Mouse (Mus musculus) lung, embryonic 14.5 days (tissue): Measurements from ENCODE around the gene Nck2. TPM values are rescaled to one million over a fixed set of nuclear protein-coding genes. Genes with fewer than 3 reads are reported as not detected.

Source experiments
- ATAC-seq: fragments of 200-750 bp; cut with Nextera tagmentation; 2 replicates; pipeline ENCODE4 v1.8.0; 2017; ENCODE audit warnings: mild to moderate bottlenecking, moderate TSS enrichment, moderate library complexity; ENCODE audit not compliant: insufficient read depth
- DNase-seq: peaks from one replicate; pipeline ENCODE4 v3.0.0-alpha.2; 2015
- H3K27ac ChIP-seq: fragments of 300-500 bp; sonication (generic); 2 replicates; pipeline ENCODE4 v1.5.1; 2014; ENCODE audit warnings: low read depth, mild to moderate bottlenecking, moderate library complexity
- H3K27me3 ChIP-seq: fragments of 300-500 bp; sonication (generic); 2 replicates; pipeline ENCODE4 v1.6.1; 2014; ENCODE audit warnings: low read length, control low read depth; ENCODE audit not compliant: insufficient read depth
- H3K36me3 ChIP-seq: fragments of 300-500 bp; sonication (generic); 2 replicates; pipeline ENCODE4 v1.6.1; 2014; ENCODE audit warnings: control low read depth; ENCODE audit not compliant: insufficient read depth
- H3K4me1 ChIP-seq: fragments of 300-500 bp; sonication (generic); 2 replicates; pipeline ENCODE4 v1.6.1; 2014; ENCODE audit warnings: antibody characterized with exemption, control low read depth; ENCODE audit not compliant: insufficient read depth
- H3K4me2 ChIP-seq: fragments of 300-500 bp; sonication (generic); 2 replicates; pipeline ENCODE4 v1.6.1; 2014; ENCODE audit warnings: mild to moderate bottlenecking
- H3K4me3 ChIP-seq: fragments of 300-500 bp; sonication (generic); 2 replicates; pipeline ENCODE4 v1.5.1; 2014; ENCODE audit warnings: low read depth, low read length
- H3K9ac ChIP-seq: fragments of 300-500 bp; sonication (generic); 2 replicates; pipeline ENCODE4 v1.6.1; 2014
- H3K9me3 ChIP-seq: fragments of 300-500 bp; sonication (generic); 2 replicates; pipeline ENCODE4 v1.6.1; 2016; ENCODE audit warnings: low read depth, low read length, control low read depth
- CTCF ChIP-seq: IDR thresholded peaks from 2 replicates; pipeline ENCODE4 v1.5.1; 2016; ENCODE audit warnings: antibody characterized with exemption, low read depth
- WGBS: fragments of 180-500 bp; shearing (Covaris S2); extraction: QIAGEN DNeasy Blood & Tissue Kit; methylation state at CpG from one replicate; pipeline ENCODE4 v1.1.7; 2014; 5-methylcytosine and 5-hydroxymethylcytosine counted together
- polyA plus RNA-seq: library from polyadenylated mRNA; unstranded; fragments of >200 nt; fragmentation: Nextera tagmentation; extraction: Ambion mirVana; gene quantifications from 2 replicates; pipeline ENCODE4 v1.2.1, GENCODE M21; 2014

The Nck2 gene
- polyA plus RNA-seq, 1 experiment from 2014 or later, result 59.1 TPM

DNA sequence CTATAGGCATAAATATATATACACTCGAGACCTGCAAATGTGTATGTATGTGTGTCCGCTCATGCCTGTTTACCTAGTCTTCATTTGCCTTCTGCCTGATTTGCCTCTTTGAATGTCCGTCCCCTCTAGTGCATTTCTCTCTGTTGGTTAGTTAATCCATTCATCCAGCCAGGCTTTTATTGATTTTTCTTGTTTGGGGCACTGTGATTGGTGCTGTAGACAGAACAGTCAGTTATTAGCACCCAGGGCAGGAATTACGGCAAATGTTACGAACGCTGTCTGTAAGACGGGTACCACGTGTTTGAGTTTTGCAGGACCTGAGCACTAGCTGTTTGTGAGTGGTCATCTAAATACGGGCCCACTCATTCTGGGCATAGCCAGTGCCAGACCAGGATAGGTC is 40.8 kb downstream of the Nck2 start:
- 85% methylated on average over 9 of the region's 9 CpGs for WGBS
- no peaks in the 10 kb centered on the region for H3K36me3 ChIP-seq
- H3K27ac ChIP-seq, result no peak overlapping the region
- TF ChIP-seq CTCF, result no peak
- ATAC-seq, result no peak
- H3K9ac ChIP-seq, result no peak overlapping the region
- H3K4me1 ChIP-seq, result peaks cover 17% of the 10 kb centered on the region
- H3K27me3 ChIP-seq, result no peaks in the 10 kb centered on the region
- no peak for DNase-seq
- no peaks in the 10 kb centered on the region for H3K9me3 ChIP-seq
- H3K4me3 ChIP-seq, result no peak overlapping the region
- no peak overlapping the region for H3K4me2 ChIP-seq

DNA sequence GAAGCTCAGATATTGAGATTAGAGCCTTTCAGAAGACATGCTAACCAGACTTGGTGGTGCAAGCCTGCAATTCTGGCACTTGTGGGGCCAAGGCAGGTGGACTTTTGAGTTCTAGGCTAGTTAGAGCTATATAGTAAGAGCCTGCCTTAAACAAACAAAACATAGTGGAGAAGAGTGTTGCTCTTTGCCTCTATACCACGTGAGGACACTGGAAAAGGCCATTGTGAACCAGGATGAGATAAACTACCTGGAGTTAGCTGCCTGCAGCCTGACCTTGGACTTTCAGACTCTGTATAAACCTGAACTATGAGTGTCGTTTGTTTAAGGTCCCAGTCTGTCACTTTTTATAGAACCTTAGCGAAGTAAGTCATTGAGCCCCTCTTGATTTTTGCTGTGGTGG is 42.1 kb downstream of the Nck2 start:
- no peaks in the 10 kb centered on the region for H3K36me3 ChIP-seq
- ATAC-seq, result no peak
- H3K9ac ChIP-seq, result no peak overlapping the region
- no peaks in the 10 kb centered on the region for H3K9me3 ChIP-seq
- H3K4me1 ChIP-seq, result peaks cover 17% of the 10 kb centered on the region
- H3K4me2 ChIP-seq, result no peak overlapping the region
- no peak for DNase-seq
- no peaks in the 10 kb centered on the region for H3K27me3 ChIP-seq
- H3K27ac ChIP-seq, result no peak overlapping the region
- no peak for TF ChIP-seq CTCF
- WGBS, result 54% methylated on average over 3 of the region's 3 CpGs
- no peak overlapping the region for H3K4me3 ChIP-seq

DNA sequence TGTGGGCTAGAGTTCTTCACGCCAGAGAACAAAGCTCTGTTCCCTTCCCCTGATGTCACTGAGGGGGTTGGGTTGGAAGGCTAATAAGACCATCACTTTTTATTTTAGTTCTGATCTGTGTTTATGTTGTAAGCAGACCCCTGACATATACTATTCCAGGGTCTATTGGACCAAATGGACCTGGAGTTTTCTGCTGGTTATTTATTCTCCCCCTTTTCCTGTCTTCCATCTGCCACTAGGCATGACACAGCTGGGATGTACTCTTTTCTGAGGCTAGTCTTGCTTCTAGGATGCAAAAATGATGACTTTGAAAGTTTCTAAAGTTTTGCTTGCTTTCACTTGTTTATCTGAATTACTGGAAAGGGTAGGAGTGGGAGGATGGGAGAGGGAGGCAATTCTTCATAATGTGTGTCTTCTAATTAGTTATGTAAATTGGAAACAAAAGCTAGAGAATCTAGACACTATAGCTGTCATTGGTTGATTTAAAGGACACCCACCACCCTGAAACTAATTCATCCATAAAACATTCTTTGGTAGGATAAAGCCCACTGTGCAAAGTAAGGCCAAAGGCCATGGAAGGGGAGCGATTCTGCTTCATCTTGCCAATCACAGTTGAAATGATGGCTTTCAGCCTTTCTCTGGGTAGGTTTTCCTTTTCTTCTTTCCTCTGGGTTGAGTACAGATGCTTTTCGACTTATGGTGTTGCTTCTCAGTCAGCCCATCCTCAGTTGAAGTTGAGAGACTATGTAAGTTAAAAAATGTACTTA is 42.8 kb downstream of the Nck2 start:
- TF ChIP-seq CTCF, result no peak
- WGBS, result 71% methylated on average over 3 of the region's 3 CpGs
- Histone ChIP-seq H3K4me3 (no peak overlapping the region), H3K27ac (no peak overlapping the region), H3K27me3 (no peaks in the 10 kb centered on the region), H3K4me2 (no peak overlapping the region), H3K36me3 (no peaks in the 10 kb centered on the region), H3K4me1 (peaks cover 17% of the 10 kb centered on the region), H3K9me3 (no peaks in the 10 kb centered on the region), H3K9ac (no peak overlapping the region)
- DNase-seq (no peak), ATAC-seq (no peak)

DNA sequence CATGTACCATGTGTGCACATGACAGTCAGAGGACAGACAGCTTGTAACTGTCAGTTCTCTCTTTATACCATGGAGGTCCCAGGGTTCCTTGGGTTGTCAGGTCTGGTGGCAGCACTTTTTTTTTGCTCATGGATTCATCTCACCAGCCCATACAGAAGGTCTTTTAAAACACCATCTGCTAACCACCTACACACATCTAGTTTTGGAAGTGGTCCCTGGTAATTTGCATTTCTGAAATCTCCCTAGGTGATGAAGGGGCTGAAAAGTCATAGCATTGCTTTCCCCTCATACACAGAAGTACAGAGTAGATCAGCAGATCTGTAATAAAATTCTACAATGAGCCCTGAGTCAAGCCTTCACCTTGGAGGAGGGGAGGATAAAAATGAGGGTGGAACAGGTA is 44.9 kb downstream of the Nck2 start:
- Histone ChIP-seq H3K27me3 (no peaks in the 10 kb centered on the region), H3K36me3 (no peaks in the 10 kb centered on the region), H3K4me1 (peaks cover 17% of the 10 kb centered on the region), H3K9me3 (no peaks in the 10 kb centered on the region), H3K27ac (no peak overlapping the region), H3K9ac (no peak overlapping the region), H3K4me2 (no peak overlapping the region), H3K4me3 (no peak overlapping the region)
- DNase-seq (no peak), ATAC-seq (no peak)
- no peak for TF ChIP-seq CTCF

DNA sequence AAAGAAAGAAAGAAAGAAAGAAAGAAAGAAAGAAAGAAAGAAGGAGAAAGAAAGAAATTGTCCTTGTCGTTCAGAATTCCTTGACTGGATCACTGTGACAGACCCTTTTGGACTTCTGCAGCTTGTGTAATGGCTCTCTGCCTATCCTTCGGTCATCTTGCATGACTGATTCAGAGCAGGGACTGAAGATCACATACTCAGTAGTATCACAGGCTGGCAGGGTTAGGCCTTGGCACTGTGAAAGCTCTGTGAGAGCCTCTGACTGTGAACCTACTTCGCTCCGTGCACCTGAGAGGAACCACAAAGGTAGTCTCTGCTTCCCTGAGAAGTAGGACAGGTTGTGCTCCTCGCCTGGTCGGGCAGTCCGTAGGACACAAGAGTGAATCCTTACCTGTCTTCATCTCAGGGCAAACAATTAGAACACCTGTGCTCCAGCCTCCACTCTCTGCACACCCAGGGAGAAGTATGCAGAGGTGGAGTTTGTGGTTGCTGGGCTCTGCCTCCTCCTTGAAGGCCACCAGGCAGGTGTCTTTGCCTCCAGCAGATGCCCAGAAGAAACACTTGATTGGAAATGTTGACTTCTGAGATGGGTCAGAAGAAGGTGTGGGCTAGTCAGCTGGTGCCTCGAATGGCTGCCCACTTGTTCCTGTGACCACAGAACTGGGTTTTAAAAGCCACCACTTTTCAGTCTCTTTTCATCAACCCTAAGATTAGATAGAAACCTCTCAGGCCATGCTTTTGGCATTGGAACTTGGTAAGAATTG is 47.3 kb downstream of the Nck2 start:
- Histone ChIP-seq H3K4me2 (no peak overlapping the region), H3K27me3 (no peaks in the 10 kb centered on the region), H3K27ac (no peak overlapping the region), H3K9me3 (no peaks in the 10 kb centered on the region), H3K4me1 (peaks cover 5% of the 10 kb centered on the region; the same call in 1 of the 2 replicates), H3K4me3 (no peak overlapping the region), H3K36me3 (no peaks in the 10 kb centered on the region), H3K9ac (no peak overlapping the region)
- no peak for TF ChIP-seq CTCF
- DNase-seq (no peak), ATAC-seq (no peak)
- WGBS, result 91% methylated on average over 8 of the region's 8 CpGs

DNA sequence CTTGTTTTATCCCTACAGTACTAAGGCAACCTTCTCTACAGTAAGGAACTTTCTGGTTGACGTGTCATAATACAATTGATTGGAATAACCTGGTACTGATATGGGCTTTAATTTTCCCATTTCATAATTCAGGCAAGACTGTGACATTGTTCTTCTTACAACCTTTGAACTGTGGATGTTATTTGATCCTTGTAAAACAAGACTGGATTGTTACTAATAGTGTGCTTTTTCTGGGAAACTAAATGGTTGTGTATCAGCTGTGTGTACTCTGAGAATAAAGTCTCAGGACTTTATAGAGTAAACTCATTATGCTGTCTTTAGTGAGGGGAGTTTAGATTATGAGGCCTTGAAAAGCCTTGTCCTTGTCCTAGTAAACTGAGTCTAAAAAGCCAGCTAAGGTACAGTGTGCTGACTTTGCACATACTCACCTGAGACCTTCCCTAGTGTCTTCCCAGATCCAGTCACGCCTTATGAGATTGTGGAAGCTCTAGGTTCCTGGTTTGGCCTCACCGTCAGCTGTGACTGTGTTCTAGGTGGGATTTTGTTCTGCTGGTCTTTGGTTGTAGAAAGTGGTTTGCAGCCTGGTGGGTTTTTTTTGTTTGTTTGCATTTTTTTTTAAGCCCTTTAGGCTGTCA is 48.5 kb downstream of the Nck2 start:
- H3K4me3 ChIP-seq, result no peak overlapping the region
- WGBS, result 81% methylated on average over 3 of the region's 3 CpGs

DNA sequence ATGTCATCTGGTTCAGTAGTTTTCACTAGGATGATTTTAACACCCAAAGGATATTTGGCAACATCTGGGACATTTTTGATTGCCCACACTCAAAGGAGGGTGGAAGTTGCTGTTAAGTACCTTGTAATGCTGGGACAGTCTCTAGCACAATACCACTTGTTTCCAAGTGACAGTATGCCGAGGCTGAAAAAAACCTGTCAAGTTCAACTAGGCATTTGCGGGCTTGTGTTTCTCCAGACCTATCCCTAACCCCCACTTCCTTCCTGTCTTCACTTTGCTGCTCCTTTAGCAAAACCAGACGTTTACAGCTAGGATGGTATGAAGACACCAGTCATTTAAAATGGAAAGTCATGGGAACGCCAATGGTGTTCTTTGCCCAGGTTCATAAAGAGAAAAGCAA is 51.7 kb downstream of the Nck2 start:
- no peaks in the 10 kb centered on the region for H3K9me3 ChIP-seq
- no peak for ATAC-seq
- no peak for DNase-seq
- 63% methylated on average over 4 of the region's 4 CpGs for WGBS
- no peak overlapping the region for H3K4me2 ChIP-seq
- no peaks in the 10 kb centered on the region for H3K27me3 ChIP-seq
- no peaks in the 10 kb centered on the region for H3K36me3 ChIP-seq
- no peak for TF ChIP-seq CTCF
- H3K4me1 ChIP-seq, result no peaks in the 10 kb centered on the region
- no peak overlapping the region for H3K9ac ChIP-seq
- no peak overlapping the region for H3K27ac ChIP-seq
- no peak overlapping the region for H3K4me3 ChIP-seq

More for the DNA sequence above, 48.5 kb downstream of the Nck2 start:
- Histone ChIP-seq H3K27ac (no peak overlapping the region), H3K9me3 (no peaks in the 10 kb centered on the region), H3K9ac (no peak overlapping the region), H3K4me1 (0 out of 2 replicates have a peak, but pooled peaks cover 5% of the 10 kb centered on the region), H3K36me3 (no peaks in the 10 kb centered on the region), H3K4me2 (no peak overlapping the region), H3K27me3 (no peaks in the 10 kb centered on the region)
- no peak for DNase-seq
- no peak for ATAC-seq
- no peak for TF ChIP-seq CTCF
